Mouse (Mus musculus): Measurements from ENCODE around the gene Igfbp5. TPM values are rescaled to one million over a fixed set of nuclear protein-coding genes. Genes with fewer than 3 reads are reported as not detected.
A peak's percentile ranks its signal among the peaks of the same experiment; 100 is the strongest.

Gene Igfbp5
- polyA plus RNA-seq, 1 experiment from 2014 or later: 90.1 TPM

DNA sequence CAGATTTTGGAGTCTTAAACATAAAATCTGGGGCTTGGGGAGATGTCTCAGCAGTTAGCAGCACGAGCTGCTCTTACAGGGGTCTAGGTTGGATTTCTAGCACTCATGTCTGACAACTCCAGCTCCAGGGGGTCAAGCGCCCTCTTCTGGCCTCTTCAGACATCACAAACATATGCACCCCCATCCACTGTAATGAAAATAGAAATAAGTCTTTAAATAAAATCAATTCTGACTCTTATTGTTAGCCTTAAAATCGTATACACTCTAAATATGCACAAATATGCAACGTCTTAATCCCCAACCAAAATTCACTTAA, 4.6 kb upstream of the Igfbp5 start:
- Histone ChIP-seq H3K9me3 (ENCODE audit: control insufficient read depth, low read length) (no peaks in the 10 kb centered on the region), H3K9ac (ENCODE audit: low read length) (no peak overlapping the region), H3K27ac (replicated peaks in 1 of 2; ENCODE audit: control insufficient read depth in 1 of 2, insufficient read depth in 1 of 2, low read depth in 2 of 2, low read length in 2 of 2) (no peak overlapping the region), H3K36me3 (ENCODE audit: control insufficient read depth, insufficient read depth, low read length) (no peaks in the 10 kb centered on the region), H3K27me3 (ENCODE audit: control insufficient read depth, insufficient read depth, low read length) (no peaks in the 10 kb centered on the region), H3K4me3 (ENCODE audit: control insufficient read depth in 1 of 2, insufficient read depth in 1 of 2, low read depth in 1 of 2, low read length in 2 of 2) (no peak overlapping the region), H3K4me1 (ENCODE audit: control insufficient read depth in 2 of 2, insufficient read depth in 2 of 2, low read length in 2 of 2) (peaks cover 9 to 15% of the 10 kb centered on the region in 2 experiments), H3K4me2 (ENCODE audit: low read length) (no peak overlapping the region)
- ATAC-seq (ENCODE audit: insufficient number of reproducible peaks, insufficient read depth, low FRiP score, low read depth): no peak
- 62% methylated on average over 4 of the region's 4 CpGs for WGBS

DNA sequence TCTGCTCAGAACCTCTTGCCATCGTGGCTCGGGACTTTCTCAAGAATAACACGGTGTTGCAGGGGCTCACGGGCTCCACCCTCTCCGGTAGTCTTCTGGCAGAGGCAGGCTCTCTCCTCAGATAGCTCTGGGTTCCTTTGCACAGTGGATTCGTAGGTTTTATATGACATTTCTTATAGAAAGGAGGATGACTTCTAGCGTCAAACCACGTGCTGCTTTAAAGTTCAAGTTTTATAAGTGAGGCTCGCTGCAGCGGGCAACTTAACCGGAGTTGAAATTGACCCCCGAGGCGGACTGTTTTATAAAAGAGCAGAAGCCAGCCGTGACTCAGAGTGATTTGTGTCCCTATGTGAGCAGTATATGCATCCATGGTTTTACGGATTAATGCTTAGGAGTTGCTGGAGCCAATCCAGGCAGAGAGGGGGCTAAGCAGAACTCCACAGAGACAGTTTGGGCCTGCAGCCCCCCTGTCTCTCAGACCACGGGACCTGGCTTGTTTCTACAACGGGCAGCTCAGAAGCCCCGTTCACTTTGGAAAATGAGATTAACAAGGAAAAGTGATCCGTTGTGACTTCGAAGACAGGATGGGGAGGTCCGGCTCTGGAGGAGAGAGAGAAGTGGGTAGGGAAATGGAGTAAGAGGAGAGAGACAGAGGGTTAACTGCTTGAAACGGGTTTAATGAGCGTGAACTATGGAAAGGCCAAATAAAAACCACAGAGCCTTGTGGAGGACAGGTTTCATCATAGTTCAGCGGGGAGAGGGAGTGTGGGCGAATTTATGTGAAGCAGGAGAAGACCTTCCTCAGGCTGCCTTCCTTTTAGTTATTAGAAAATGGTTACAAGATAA, 4.0 kb upstream of the Igfbp5 start:
- no peaks in the 10 kb centered on the region for H3K9me3 ChIP-seq (ENCODE audit: control insufficient read depth, low read length)
- ATAC-seq (ENCODE audit: insufficient number of reproducible peaks, insufficient read depth, low FRiP score, low read depth): no peak
- peak overlapping the region; percentile 52 for H3K4me2 ChIP-seq (ENCODE audit: low read length)
- H3K9ac ChIP-seq (ENCODE audit: low read length): no peak overlapping the region; the same call in 1 of the 2 replicates
- H3K27ac ChIP-seq (replicated peaks in 1 of 2; ENCODE audit: control insufficient read depth in 1 of 2, insufficient read depth in 1 of 2, low read depth in 2 of 2, low read length in 2 of 2): no peak overlapping the region
- H3K36me3 ChIP-seq (ENCODE audit: control insufficient read depth, insufficient read depth, low read length): no peaks in the 10 kb centered on the region
- peaks cover 9 to 15% of the 10 kb centered on the region in 2 experiments for H3K4me1 ChIP-seq (ENCODE audit: control insufficient read depth in 2 of 2, insufficient read depth in 2 of 2, low read length in 2 of 2)
- WGBS: 60% methylated on average over 25 of the region's 25 CpGs
- no peaks in the 10 kb centered on the region for H3K27me3 ChIP-seq (ENCODE audit: control insufficient read depth, insufficient read depth, low read length)
- no peak overlapping the region for H3K4me3 ChIP-seq (ENCODE audit: control insufficient read depth in 1 of 2, insufficient read depth in 1 of 2, low read depth in 1 of 2, low read length in 2 of 2)

DNA sequence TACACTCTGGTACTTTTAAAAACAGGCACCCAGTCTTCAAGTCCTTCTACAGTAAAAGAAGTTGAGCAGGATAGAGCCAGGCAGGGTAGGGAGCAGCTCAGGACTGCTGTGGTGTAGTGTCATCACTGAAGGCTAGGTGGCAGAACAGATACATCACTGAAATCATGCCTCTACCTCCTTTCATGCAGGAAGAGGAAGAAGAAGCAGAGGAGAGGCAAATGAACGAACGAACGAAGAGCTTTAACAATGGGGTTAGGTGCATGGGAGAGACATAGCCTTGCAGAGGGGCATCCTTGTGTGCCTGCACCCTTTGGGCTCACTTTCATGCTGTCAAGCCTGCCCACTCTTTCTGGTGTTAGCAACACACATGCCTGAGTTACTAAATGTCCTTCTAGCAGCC, 3.2 kb upstream of the Igfbp5 start:
- Histone ChIP-seq H3K4me3 (ENCODE audit: control insufficient read depth in 1 of 2, insufficient read depth in 1 of 2, low read depth in 1 of 2, low read length in 2 of 2) (peak overlapping the region in 1 of 2 experiments; percentile 19; a peak in 1 of 4 replicates), H3K9me3 (ENCODE audit: control insufficient read depth, low read length) (no peaks in the 10 kb centered on the region), H3K27me3 (ENCODE audit: control insufficient read depth, insufficient read depth, low read length) (no peaks in the 10 kb centered on the region), H3K4me2 (ENCODE audit: low read length) (peak overlapping the region; percentile 52), H3K36me3 (ENCODE audit: control insufficient read depth, insufficient read depth, low read length) (no peaks in the 10 kb centered on the region), H3K9ac (ENCODE audit: low read length) (no peak overlapping the region; the same call in 1 of the 2 replicates), H3K27ac (replicated peaks in 1 of 2; ENCODE audit: control insufficient read depth in 1 of 2, insufficient read depth in 1 of 2, low read depth in 2 of 2, low read length in 2 of 2) (no peak overlapping the region), H3K4me1 (ENCODE audit: control insufficient read depth in 2 of 2, insufficient read depth in 2 of 2, low read length in 2 of 2) (peaks cover 9 to 15% of the 10 kb centered on the region in 2 experiments)
- ATAC-seq (ENCODE audit: insufficient number of reproducible peaks, insufficient read depth, low FRiP score, low read depth): no peak
- WGBS: 5% methylated on average over 3 of the region's 3 CpGs

DNA sequence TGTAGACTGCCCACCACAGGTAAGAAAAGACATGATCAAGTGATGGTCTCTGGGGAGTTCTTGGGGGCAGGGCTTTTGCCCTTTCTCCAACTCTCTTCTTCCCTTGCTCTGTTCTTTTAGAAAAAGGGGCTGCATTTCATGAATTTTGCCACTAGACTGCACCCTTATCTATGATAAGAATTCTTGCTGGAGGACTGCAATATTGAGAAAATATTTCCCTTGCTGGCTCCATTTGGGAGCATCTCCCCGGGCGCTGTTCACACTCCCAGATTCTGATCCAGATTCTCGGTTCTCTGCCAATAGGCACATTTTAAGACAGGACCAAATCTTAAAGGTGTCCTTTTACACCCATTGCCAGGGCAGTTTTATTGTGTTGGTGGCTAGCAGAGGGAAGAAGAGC, 1.4 kb upstream of the Igfbp5 start:
- no peaks in the 10 kb centered on the region for H3K9me3 ChIP-seq (ENCODE audit: control insufficient read depth, low read length)
- no peaks in the 10 kb centered on the region for H3K27me3 ChIP-seq (ENCODE audit: control insufficient read depth, insufficient read depth, low read length)
- WGBS: 65% methylated on average over 3 of the region's 3 CpGs
- no peaks in the 10 kb centered on the region for H3K36me3 ChIP-seq (ENCODE audit: control insufficient read depth, insufficient read depth, low read length)
- H3K4me2 ChIP-seq (ENCODE audit: low read length): no peak overlapping the region
- H3K4me3 ChIP-seq (ENCODE audit: control insufficient read depth in 1 of 2, insufficient read depth in 1 of 2, low read depth in 1 of 2, low read length in 2 of 2): no peak overlapping the region
- H3K27ac ChIP-seq (replicated peaks in 1 of 2; ENCODE audit: control insufficient read depth in 1 of 2, insufficient read depth in 1 of 2, low read depth in 2 of 2, low read length in 2 of 2): no peak overlapping the region
- no peak for ATAC-seq (ENCODE audit: insufficient number of reproducible peaks, insufficient read depth, low FRiP score, low read depth)
- H3K4me1 ChIP-seq (ENCODE audit: control insufficient read depth in 2 of 2, insufficient read depth in 2 of 2, low read length in 2 of 2): peaks cover 9 to 20% of the 10 kb centered on the region in 2 experiments
- H3K9ac ChIP-seq (ENCODE audit: low read length): no peak overlapping the region

DNA sequence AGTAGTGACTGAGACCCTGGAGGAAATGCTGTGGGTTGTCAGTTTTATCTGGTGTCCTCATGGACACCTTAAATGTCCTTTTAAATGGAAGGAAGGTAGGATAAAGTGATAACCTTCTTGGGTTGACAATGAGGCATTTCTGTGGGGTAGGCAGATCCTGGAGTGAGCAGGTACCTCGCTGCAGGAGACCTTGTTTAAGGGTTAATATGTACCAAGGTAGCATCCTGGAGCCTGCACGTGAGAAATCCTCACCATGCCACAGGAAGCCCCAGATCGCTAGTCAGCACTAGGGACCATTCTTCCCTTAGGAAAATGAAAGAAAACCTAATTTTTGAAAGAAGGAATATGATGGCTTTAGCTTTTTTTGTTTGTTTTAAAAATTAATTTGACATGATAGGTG, 1.0 kb upstream of the Igfbp5 start:
- no peak overlapping the region for H3K27ac ChIP-seq (replicated peaks in 1 of 2; ENCODE audit: control insufficient read depth in 1 of 2, insufficient read depth in 1 of 2, low read depth in 2 of 2, low read length in 2 of 2)
- ATAC-seq (ENCODE audit: insufficient number of reproducible peaks, insufficient read depth, low FRiP score, low read depth): no peak
- H3K9ac ChIP-seq (ENCODE audit: low read length): no peak overlapping the region; the same call in 1 of the 2 replicates
- H3K9me3 ChIP-seq (ENCODE audit: control insufficient read depth, low read length): no peaks in the 10 kb centered on the region
- H3K4me1 ChIP-seq (ENCODE audit: control insufficient read depth in 2 of 2, insufficient read depth in 2 of 2, low read length in 2 of 2): peaks cover 11 to 21% of the 10 kb centered on the region in 2 experiments
- no peaks in the 10 kb centered on the region for H3K36me3 ChIP-seq (ENCODE audit: control insufficient read depth, insufficient read depth, low read length)
- H3K4me2 ChIP-seq (ENCODE audit: low read length): peak overlapping the region; percentile 98; the same call in 1 of the 2 replicates
- no peak overlapping the region; a peak in 1 of 4 replicates for H3K4me3 ChIP-seq (ENCODE audit: control insufficient read depth in 1 of 2, insufficient read depth in 1 of 2, low read depth in 1 of 2, low read length in 2 of 2)
- no peaks in the 10 kb centered on the region for H3K27me3 ChIP-seq (ENCODE audit: control insufficient read depth, insufficient read depth, low read length)
- WGBS: 18% methylated on average over 3 of the region's 3 CpGs

DNA sequence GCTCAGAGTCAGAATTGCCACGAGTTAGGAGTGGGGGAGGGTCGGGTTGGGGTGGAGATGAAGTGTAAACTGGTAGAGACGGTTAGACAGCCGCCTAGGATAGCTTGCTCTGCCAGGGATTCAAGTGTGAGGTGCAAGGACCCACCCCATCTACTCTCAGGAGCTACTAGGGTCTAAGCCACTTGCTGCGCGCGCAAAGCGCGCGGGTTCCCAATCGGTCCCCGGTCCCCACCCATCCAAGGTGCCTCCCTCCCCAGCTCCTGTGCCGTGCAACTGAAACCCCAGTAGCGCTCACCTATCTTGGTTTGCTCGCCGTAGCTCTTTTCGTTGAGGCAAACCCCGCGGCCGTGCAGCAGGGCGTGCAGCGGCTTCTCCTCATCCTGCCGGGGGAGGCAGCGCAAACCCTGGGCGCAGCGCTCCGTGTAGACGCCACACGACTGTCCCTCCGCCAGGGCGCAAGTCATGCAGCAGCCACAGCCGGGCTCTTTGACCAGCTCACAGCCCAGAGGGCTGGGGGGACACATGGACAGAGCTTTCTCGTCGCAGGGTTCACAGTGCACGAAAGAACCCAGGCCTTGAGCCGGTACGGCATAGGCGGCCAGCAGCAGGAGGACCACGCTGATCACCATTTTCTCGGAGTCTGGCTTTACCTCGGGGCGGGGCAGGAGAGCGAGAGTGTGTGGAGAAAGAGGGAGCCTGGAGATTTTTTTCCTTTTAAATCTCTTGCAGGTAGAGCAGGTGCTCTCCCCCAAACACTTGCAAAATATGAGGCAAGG, 985 bp downstream of the Igfbp5 start:
- peak overlapping the region; percentile 98 for H3K4me2 ChIP-seq (ENCODE audit: low read length)
- H3K9me3 ChIP-seq (ENCODE audit: control insufficient read depth, low read length): no peaks in the 10 kb centered on the region
- peaks cover 13 to 36% of the 10 kb centered on the region in 2 experiments for H3K4me1 ChIP-seq (ENCODE audit: control insufficient read depth in 2 of 2, insufficient read depth in 2 of 2, low read length in 2 of 2)
- H3K27me3 ChIP-seq (ENCODE audit: control insufficient read depth, insufficient read depth, low read length): no peaks in the 10 kb centered on the region
- peaks cover 4% of the 10 kb centered on the region; the same call in 1 of the 2 replicates for H3K36me3 ChIP-seq (ENCODE audit: control insufficient read depth, insufficient read depth, low read length)
- peak overlapping the region; percentile 86 for H3K9ac ChIP-seq (ENCODE audit: low read length)
- H3K27ac ChIP-seq (replicated peaks in 1 of 2; ENCODE audit: control insufficient read depth in 1 of 2, insufficient read depth in 1 of 2, low read depth in 2 of 2, low read length in 2 of 2): peak overlapping the region; percentile 88 to 89
- WGBS: under 1% methylated on average over 43 of the region's 43 CpGs
- H3K4me3 ChIP-seq (ENCODE audit: control insufficient read depth in 1 of 2, insufficient read depth in 1 of 2, low read depth in 1 of 2, low read length in 2 of 2): peak overlapping the region; percentile 75 to 79
- no peak for ATAC-seq (ENCODE audit: insufficient number of reproducible peaks, insufficient read depth, low FRiP score, low read depth)

DNA sequence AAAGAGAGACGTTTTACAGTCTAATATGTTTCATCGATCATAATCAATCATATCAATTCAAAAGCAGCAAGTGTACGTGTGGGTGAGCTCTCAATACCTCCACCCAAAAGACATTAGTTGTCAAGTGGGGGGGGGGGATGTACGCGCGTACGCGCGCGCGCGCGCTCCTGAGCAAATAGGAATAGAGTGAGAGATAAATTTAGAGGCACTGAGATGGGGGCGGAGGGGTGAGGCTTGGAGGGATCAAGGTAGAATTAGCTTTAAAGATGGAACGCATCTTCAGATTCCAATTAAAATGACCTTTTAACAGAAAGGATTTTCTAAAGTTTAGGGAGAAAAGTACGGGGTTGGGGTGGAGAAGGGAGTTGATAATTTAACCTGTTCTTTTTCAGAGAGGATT, 1.6 kb downstream of the Igfbp5 start:
- no peaks in the 10 kb centered on the region for H3K9me3 ChIP-seq (ENCODE audit: control insufficient read depth, low read length)
- H3K4me1 ChIP-seq (ENCODE audit: control insufficient read depth in 2 of 2, insufficient read depth in 2 of 2, low read length in 2 of 2): peaks cover 9 to 35% of the 10 kb centered on the region in 2 experiments
- H3K4me3 ChIP-seq (ENCODE audit: control insufficient read depth in 1 of 2, insufficient read depth in 1 of 2, low read depth in 1 of 2, low read length in 2 of 2): peak overlapping the region; percentile 75 to 79
- H3K27ac ChIP-seq (replicated peaks in 1 of 2; ENCODE audit: control insufficient read depth in 1 of 2, insufficient read depth in 1 of 2, low read depth in 2 of 2, low read length in 2 of 2): peak overlapping the region in 1 of 2 experiments; percentile 88; a peak in 2 of 4 replicates
- peak overlapping the region; percentile 98 for H3K4me2 ChIP-seq (ENCODE audit: low read length)
- ATAC-seq (ENCODE audit: insufficient number of reproducible peaks, insufficient read depth, low FRiP score, low read depth): no peak
- H3K9ac ChIP-seq (ENCODE audit: low read length): peak overlapping the region; percentile 86
- peaks cover 10% of the 10 kb centered on the region; the same call in 1 of the 2 replicates for H3K36me3 ChIP-seq (ENCODE audit: control insufficient read depth, insufficient read depth, low read length)
- no peaks in the 10 kb centered on the region for H3K27me3 ChIP-seq (ENCODE audit: control insufficient read depth, insufficient read depth, low read length)
- WGBS: under 1% methylated on average over 16 of the region's 16 CpGs
